Mouse (Mus musculus) heart, adult 2 months (tissue): ENCODE measurements around the gene Osbpl5. TPM values are rescaled to one million over a fixed set of nuclear protein-coding genes. Genes with fewer than 3 reads are reported as not detected.
A peak's percentile ranks its signal among the peaks of the same experiment; 100 is the strongest.
"Not testable (repeated sequence)": the region's sequence is repeated elsewhere in the genome, so short reads cannot be mapped to it uniquely, and the experiment has no call there.

ENCODE experiments used
- DNase-seq, 2 experiments: peaks; one replicate each; pipeline ENCODE4 v3.0.0; 2021
- H3K27ac ChIP-seq: fragments of 200-600 bp; 2 replicates; pipeline ENCODE4 v1.8.1; 2022
- H3K27me3 ChIP-seq: fragments of 200-500 bp; 2 replicates; pipeline ENCODE4 v1.6.1; 2012; ENCODE audit warnings: mild to moderate bottlenecking, low read length, inconsistent platforms, mixed read lengths; ENCODE audit not compliant: control insufficient read depth, insufficient read depth
- H3K36me3 ChIP-seq: fragments of 200-500 bp; 2 replicates; pipeline ENCODE4 v1.6.1; 2012; ENCODE audit warnings: low read length, inconsistent platforms; ENCODE audit not compliant: control insufficient read depth, insufficient read depth
- H3K4me1 ChIP-seq: fragments of 200-500 bp; 2 replicates; pipeline ENCODE4 v1.6.1; 2011; ENCODE audit warnings: low read length; ENCODE audit not compliant: control insufficient read depth, insufficient read depth
- H3K4me3 ChIP-seq: fragments of 200-600 bp; 2 replicates; pipeline ENCODE4 v1.8.1; 2022
- H3K79me2 ChIP-seq: fragments of 200-500 bp; replicated peaks from 2 replicates; pipeline ENCODE4 v1.6.1; 2012; ENCODE audit warnings: mild to moderate bottlenecking, inconsistent platforms, low read length, moderate library complexity, mixed read lengths; ENCODE audit not compliant: control insufficient read depth, insufficient read depth
- H3K9ac ChIP-seq: fragments of 200-500 bp; 2 replicates; pipeline ENCODE4 v1.6.1; 2012; ENCODE audit warnings: low read depth, mild to moderate bottlenecking, control low read depth, inconsistent platforms, low read length, mixed read lengths
- CTCF ChIP-seq: fragments of 200-600 bp; IDR thresholded peaks from 2 replicates; pipeline ENCODE4 v1.8.1; 2022; ENCODE audit warnings: antibody characterized with exemption, mild to moderate bottlenecking, moderate library complexity
- POLR2A ChIP-seq: fragments of 200-500 bp; IDR thresholded peaks from 2 replicates; pipeline ENCODE4 v1.6.1; 2011; ENCODE audit warnings: mild to moderate bottlenecking, low read depth, low read length, control low read depth; ENCODE audit not compliant: insufficient read depth
- WGBS: fragments of 180-500 bp; shearing (Covaris S2); methylation state at CpG from one replicate; pipeline ENCODE4 v1.1.7; 2018; 5-methylcytosine and 5-hydroxymethylcytosine counted together
- intact Hi-C: fragments of 180-260 bp; cut with DNase I; formaldehyde crosslinking; loops from one replicate; pipeline ENCODE4 v1.15.1; 2025
- microRNA-seq, 2 experiments: library from miRNA; unstranded; fragments of <30 nt; microRNA quantifications; one replicate each; pipeline ENCODE4 v1.2.0; 2021
- polyA plus RNA-seq: library from polyadenylated mRNA; depleted of rRNA; stranded (reverse); fragments of >200 nt; gene quantifications from 2 replicates; pipeline ENCODE4 v1.2.3, GENCODE M21; 2012; rRNA removed
- total RNA-seq, 2 experiments: library from RNA; stranded (reverse); gene quantifications; 2 replicates each; pipeline ENCODE4 v1.2.3; 2021

Gene Osbpl5
- total and polyA plus RNA-seq, 3 experiments, result 14.8 to 21.3 (median 18.0) TPM

- WGBS, result 5% methylated on average over 39 of the region's 39 CpGs
- no peaks in the 10 kb centered on the region for H3K79me2 ChIP-seq
- no peaks in the 10 kb centered on the region for H3K27me3 ChIP-seq
- peak within 1 kb of the TSS; percentile 53 for H3K4me3 ChIP-seq
- peak within 1 kb of the TSS; percentile 36; the same call in 1 of the 2 replicates for H3K27ac ChIP-seq
- DNase-seq, result peak; percentile 83 to 86
- H3K36me3 ChIP-seq, result no peaks in the 10 kb centered on the region
- intact Hi-C loops, result loop anchor here (1.0 kb wide), 1 partner anchor 49 kb away; the partner anchor contains the start of gene Cars
- H3K9ac ChIP-seq, result peak within 1 kb of the TSS; percentile 33
- TF ChIP-seq CTCF, result no peak
- TF ChIP-seq POLR2A, result peak; percentile 37; the same call in 1 of the 2 replicates
- H3K4me1 ChIP-seq, result no peaks in the 10 kb centered on the region
These were observed 107.6 kb downstream of the Osbpl5 start, which contains the start of gene Tnfrsf22 for GRCm38 (mm10) chr7:143649034-143649768. Gene Tnfrsf22 (minus strand): TSS chr7:143649661.

GRCm38 (mm10) chr7:143643949-143644348, 112.8 kb downstream of the Osbpl5 start:
- H3K4me3 ChIP-seq, H3K36me3 ChIP-seq, H3K27ac ChIP-seq, H3K79me2 ChIP-seq, DNase-seq, H3K9ac ChIP-seq, H3K27me3 ChIP-seq, intact Hi-C loops, H3K4me1 ChIP-seq: not testable (repeated sequence)
- WGBS, result 87% methylated on average over 2 of the region's 2 CpGs

Small RNA genes within 50 kb of the gene (microRNA-seq; reads per million reads assigned to microRNA genes)
- 0 reads per million in 2 experiments for gene Gm22064

Other genes starting within 250 kb of the Osbpl5 start
- 100 to 1,000 TPM; 168 to 197 TPM for gene Nap1l4, start 207.9 kb downstream of the Osbpl5 start, total RNA-seq
- 98.4 and 147 TPM in 2 replicates for gene Nap1l4, start 207.9 kb downstream of the Osbpl5 start, polyA plus RNA-seq
- 10 to 100 TPM; 20.2 to 21.5 TPM for gene Cars, start 156.9 kb downstream of the Osbpl5 start, total RNA-seq
- 10.9 and 11.0 TPM in 2 replicates for gene Cars, start 156.9 kb downstream of the Osbpl5 start, polyA plus RNA-seq
- under 1 TPM; 0.50 to 0.52 TPM for gene Tnfrsf26, start 128.3 kb downstream of the Osbpl5 start, total RNA-seq
- 0.25 and 0.88 TPM in 2 replicates for gene Tnfrsf26, start 128.3 kb downstream of the Osbpl5 start, polyA plus RNA-seq
- gene Tnfrsf22, start 107.3 kb downstream of the Osbpl5 start, total RNA-seq, result 1 to 10 TPM; 1.4 to 2.3 TPM
- 3.2 and 5.6 TPM in 2 replicates for gene Tnfrsf22, start 107.3 kb downstream of the Osbpl5 start, polyA plus RNA-seq
- 1 to 10 TPM; 2.4 to 2.8 TPM for gene Tnfrsf23, start 71.1 kb downstream of the Osbpl5 start, total RNA-seq
- gene Tnfrsf23, start 71.1 kb downstream of the Osbpl5 start, polyA plus RNA-seq, result 3.2 and 5.1 TPM in 2 replicates
- not detected for gene Mrgprg, start 10.0 kb upstream of the Osbpl5 start, total RNA-seq
- gene Mrgprg, start 10.0 kb upstream of the Osbpl5 start, polyA plus RNA-seq, result 0.15 and 0.18 TPM in 2 replicates
- gene Mrgpre, start 27.5 kb upstream of the Osbpl5 start, total RNA-seq, result 1 to 10 TPM; 1.2 to 1.3 TPM
- 1.9 TPM in 2 replicates for gene Mrgpre, start 27.5 kb upstream of the Osbpl5 start, polyA plus RNA-seq
- gene Nadsyn1, start 65.9 kb upstream of the Osbpl5 start, total RNA-seq, result 1 to 10 TPM; 3.8 to 4.3 TPM
- gene Nadsyn1, start 65.9 kb upstream of the Osbpl5 start, polyA plus RNA-seq, result 6.1 and 9.4 TPM in 2 replicates
- gene Dhcr7, start 66.2 kb upstream of the Osbpl5 start, total RNA-seq, result 1 to 10 TPM; 5.1 to 5.7 TPM
- 22.2 and 26.9 TPM in 2 replicates for gene Dhcr7, start 66.2 kb upstream of the Osbpl5 start, polyA plus RNA-seq
- gene Gm498, start 109.9 kb upstream of the Osbpl5 start, total RNA-seq, result not detected
- gene Gm498, start 109.9 kb upstream of the Osbpl5 start, polyA plus RNA-seq, result 0.12 TPM in 1 of 2 replicates, not detected in the other
- gene Shank2, start 244.9 kb upstream of the Osbpl5 start, total RNA-seq, result under 1 TPM; 0.31 to 0.41 TPM
- 0.15 and 0.55 TPM in 2 replicates for gene Shank2, start 244.9 kb upstream of the Osbpl5 start, polyA plus RNA-seq